Mouse (Mus musculus): Measurements from ENCODE around the gene Pam16. TPM values are rescaled to one million over a fixed set of nuclear protein-coding genes. Genes with fewer than 3 reads are reported as not detected.

The Pam16 gene
- polyA plus RNA-seq (2014; fragmentation: Nextera tagmentation; extraction: Ambion mirVana) = 119 and 134 TPM in 2 replicates

DNA sequence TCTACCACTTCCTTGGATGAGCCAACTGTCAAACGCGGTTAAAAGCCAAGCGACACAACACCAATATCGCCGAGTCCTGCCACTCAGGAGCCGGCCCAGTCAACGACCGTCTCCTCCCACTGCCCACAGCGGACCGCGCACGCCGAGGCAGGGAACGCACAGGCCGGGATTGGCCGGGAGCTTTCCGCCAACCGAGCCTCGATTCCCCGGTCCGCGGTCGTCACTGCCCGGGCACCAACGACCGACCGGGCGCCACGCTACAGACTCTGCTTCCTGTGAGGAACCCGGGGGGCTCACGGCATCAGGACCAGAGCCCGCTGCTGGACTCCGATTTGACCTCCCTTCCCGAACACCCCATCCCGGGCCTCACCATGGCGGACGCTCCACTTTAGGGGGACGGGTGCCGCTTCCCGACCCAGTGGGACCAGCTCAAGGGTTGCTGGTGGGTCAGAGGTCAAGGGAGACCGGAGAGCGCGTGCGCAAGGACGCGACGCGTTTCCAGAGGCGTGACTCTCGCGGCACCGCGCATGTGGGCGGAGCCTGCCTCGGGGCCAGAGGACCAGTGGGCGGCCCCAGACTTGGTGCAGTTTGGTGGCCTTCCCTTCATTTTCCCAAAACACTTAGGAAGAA lies at the start of gene Pam16:
TSS of gene Pam16 (minus strand) at position 508 of the 630 bp plus-strand sequence.
- Histone ChIP-seq H3K4me1 (ENCODE audit: control insufficient read depth, insufficient read depth, low read length) (peaks cover 17% of the 10 kb centered on the region), H3K9me3 (replicated peaks; ENCODE audit: control insufficient read depth, low read length) (no peaks in the 10 kb centered on the region), H3K36me3 (ENCODE audit: control insufficient read depth, insufficient read depth, low read length) (no peaks in the 10 kb centered on the region), H3K27ac (ENCODE audit: low read depth, low read length) (peak within 1 kb of the TSS; percentile 86), H3K4me2 (peak within 1 kb of the TSS; percentile 89), H3K27me3 (ENCODE audit: control insufficient read depth, insufficient read depth, low read length) (no peaks in the 10 kb centered on the region), H3K4me3 (ENCODE audit: low read depth, low read length) (peak within 1 kb of the TSS; percentile 77), H3K9ac (ENCODE audit: low read depth, low read length) (peak within 1 kb of the TSS; percentile 88)
- ATAC-seq (replicated peaks; ENCODE audit: insufficient number of reproducible peaks, low FRiP score, low TSS enrichment) = peak; percentile 84
- under 1% methylated on average over 56 of the region's 56 CpGs for WGBS (ENCODE audit: insufficient replicate concordance)

GRCm38 (mm10) chr16:4674091-4674490 lies 49.3 kb upstream of the Pam16 start:
- Histone ChIP-seq H3K36me3 (ENCODE audit: control insufficient read depth, insufficient read depth, low read length) (peaks cover 9% of the 10 kb centered on the region), H3K27me3 (ENCODE audit: control insufficient read depth, insufficient read depth, low read length) (no peaks in the 10 kb centered on the region), H3K4me1 (ENCODE audit: control insufficient read depth, insufficient read depth, low read length) (peaks cover 11% of the 10 kb centered on the region), H3K4me3 (ENCODE audit: low read depth, low read length) (no peak overlapping the region), H3K27ac (ENCODE audit: low read depth, low read length) (no peak overlapping the region), H3K4me2 (no peak overlapping the region), H3K9me3 (replicated peaks; ENCODE audit: control insufficient read depth, low read length) (no peaks in the 10 kb centered on the region), H3K9ac (ENCODE audit: low read depth, low read length) (no peak overlapping the region)
- WGBS (ENCODE audit: insufficient replicate concordance) = 80% methylated on average over 4 of the region's 4 CpGs
- no peak for ATAC-seq (replicated peaks; ENCODE audit: insufficient number of reproducible peaks, low FRiP score, low TSS enrichment)

- peaks cover 9% of the 10 kb centered on the region for H3K36me3 ChIP-seq (ENCODE audit: control insufficient read depth, insufficient read depth, low read length)
- WGBS (ENCODE audit: insufficient replicate concordance) = 63% methylated on average over 5 of the region's 5 CpGs
These were observed 45.5 kb upstream of the Pam16 start for GRCm38 (mm10) chr16:4670317-4670716.

GRCm38 (mm10) chr16:4667190-4667808 lies 42.5 kb upstream of the Pam16 start:
- Histone ChIP-seq H3K4me2 (no peak overlapping the region), H3K27me3 (ENCODE audit: control insufficient read depth, insufficient read depth, low read length) (no peaks in the 10 kb centered on the region), H3K4me1 (ENCODE audit: control insufficient read depth, insufficient read depth, low read length) (no peaks in the 10 kb centered on the region), H3K9ac (ENCODE audit: low read depth, low read length) (no peak overlapping the region), H3K27ac (ENCODE audit: low read depth, low read length) (no peak overlapping the region), H3K36me3 (ENCODE audit: control insufficient read depth, insufficient read depth, low read length) (peaks cover 9% of the 10 kb centered on the region), H3K4me3 (ENCODE audit: low read depth, low read length) (no peak overlapping the region), H3K9me3 (replicated peaks; ENCODE audit: control insufficient read depth, low read length) (no peaks in the 10 kb centered on the region)
- WGBS (ENCODE audit: insufficient replicate concordance) = 19% methylated on average over 3 of the region's 3 CpGs
- peak; percentile 67 for ATAC-seq (replicated peaks; ENCODE audit: insufficient number of reproducible peaks, low FRiP score, low TSS enrichment)

More at GRCm38 (mm10) chr16:4670317-4670716, 45.5 kb upstream of the Pam16 start:
- H3K4me3 ChIP-seq (ENCODE audit: low read depth, low read length) = no peak overlapping the region
- H3K9ac ChIP-seq (ENCODE audit: low read depth, low read length) = no peak overlapping the region
- no peak for ATAC-seq (replicated peaks; ENCODE audit: insufficient number of reproducible peaks, low FRiP score, low TSS enrichment)
- no peaks in the 10 kb centered on the region for H3K9me3 ChIP-seq (replicated peaks; ENCODE audit: control insufficient read depth, low read length)
- H3K27me3 ChIP-seq (ENCODE audit: control insufficient read depth, insufficient read depth, low read length) = no peaks in the 10 kb centered on the region
- no peak overlapping the region for H3K27ac ChIP-seq (ENCODE audit: low read depth, low read length)
- no peaks in the 10 kb centered on the region for H3K4me1 ChIP-seq (ENCODE audit: control insufficient read depth, insufficient read depth, low read length)
- no peak overlapping the region for H3K4me2 ChIP-seq

- no peak for ATAC-seq (replicated peaks; ENCODE audit: insufficient number of reproducible peaks, low FRiP score, low TSS enrichment)
- 88% methylated on average over 2 of the region's 2 CpGs for WGBS (ENCODE audit: insufficient replicate concordance)
- H3K4me1 ChIP-seq (ENCODE audit: control insufficient read depth, insufficient read depth, low read length) = no peaks in the 10 kb centered on the region
These were observed 40.9 kb upstream of the Pam16 start for GRCm38 (mm10) chr16:4665726-4666125.

DNA sequence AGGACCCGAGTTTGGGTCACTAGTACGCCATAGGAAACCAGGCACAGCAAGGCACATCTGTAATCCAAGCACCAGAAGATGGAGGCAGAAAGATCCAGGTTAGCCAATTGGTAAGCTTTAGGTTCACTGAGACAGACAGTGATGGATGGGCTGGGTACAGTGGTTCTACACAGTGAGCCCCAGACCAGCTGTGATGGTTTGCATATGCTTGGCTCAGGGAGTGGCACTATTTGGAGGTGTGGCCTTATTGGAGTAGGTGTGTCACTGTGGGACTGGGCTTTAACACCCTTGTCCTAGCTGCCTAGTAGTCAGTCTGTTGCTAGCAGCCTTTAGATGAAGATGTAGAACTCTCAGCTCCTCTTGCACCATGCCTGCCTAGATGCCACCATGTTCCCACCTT lies 39.0 kb upstream of the Pam16 start:
- Histone ChIP-seq H3K4me1 (ENCODE audit: control insufficient read depth, insufficient read depth, low read length) (peaks cover 6% of the 10 kb centered on the region), H3K27ac (ENCODE audit: low read depth, low read length) (no peak overlapping the region), H3K27me3 (ENCODE audit: control insufficient read depth, insufficient read depth, low read length) (no peaks in the 10 kb centered on the region), H3K36me3 (ENCODE audit: control insufficient read depth, insufficient read depth, low read length) (peaks cover 15% of the 10 kb centered on the region), H3K9ac (ENCODE audit: low read depth, low read length) (no peak overlapping the region), H3K4me2 (no peak overlapping the region), H3K9me3 (replicated peaks; ENCODE audit: control insufficient read depth, low read length) (no peaks in the 10 kb centered on the region), H3K4me3 (ENCODE audit: low read depth, low read length) (no peak overlapping the region)
- ATAC-seq (replicated peaks; ENCODE audit: insufficient number of reproducible peaks, low FRiP score, low TSS enrichment) = no peak
- 85% methylated on average over 2 of the region's 2 CpGs for WGBS (ENCODE audit: insufficient replicate concordance)

More at GRCm38 (mm10) chr16:4665726-4666125, 40.9 kb upstream of the Pam16 start:
- H3K9me3 ChIP-seq (replicated peaks; ENCODE audit: control insufficient read depth, low read length) = no peaks in the 10 kb centered on the region
- peaks cover 16% of the 10 kb centered on the region for H3K36me3 ChIP-seq (ENCODE audit: control insufficient read depth, insufficient read depth, low read length)
- no peaks in the 10 kb centered on the region for H3K27me3 ChIP-seq (ENCODE audit: control insufficient read depth, insufficient read depth, low read length)
- H3K4me3 ChIP-seq (ENCODE audit: low read depth, low read length) = no peak overlapping the region
- no peak overlapping the region for H3K9ac ChIP-seq (ENCODE audit: low read depth, low read length)
- no peak overlapping the region for H3K4me2 ChIP-seq
- H3K27ac ChIP-seq (ENCODE audit: low read depth, low read length) = no peak overlapping the region

GRCm38 (mm10) chr16:4661605-4662004 lies 36.8 kb upstream of the Pam16 start:
- H3K9ac ChIP-seq (ENCODE audit: low read depth, low read length) = no peak overlapping the region
- H3K9me3 ChIP-seq (replicated peaks; ENCODE audit: control insufficient read depth, low read length) = no peaks in the 10 kb centered on the region
- 66% methylated on average over 2 of the region's 2 CpGs for WGBS (ENCODE audit: insufficient replicate concordance)
- ATAC-seq (replicated peaks; ENCODE audit: insufficient number of reproducible peaks, low FRiP score, low TSS enrichment) = no peak
- no peak overlapping the region for H3K4me3 ChIP-seq (ENCODE audit: low read depth, low read length)
- no peaks in the 10 kb centered on the region for H3K27me3 ChIP-seq (ENCODE audit: control insufficient read depth, insufficient read depth, low read length)
- H3K36me3 ChIP-seq (ENCODE audit: control insufficient read depth, insufficient read depth, low read length) = peaks cover 12% of the 10 kb centered on the region; the same call in 1 of the 2 replicates
- H3K4me2 ChIP-seq = no peak overlapping the region
- no peak overlapping the region for H3K27ac ChIP-seq (ENCODE audit: low read depth, low read length)
- H3K4me1 ChIP-seq (ENCODE audit: control insufficient read depth, insufficient read depth, low read length) = peaks cover 16% of the 10 kb centered on the region

DNA sequence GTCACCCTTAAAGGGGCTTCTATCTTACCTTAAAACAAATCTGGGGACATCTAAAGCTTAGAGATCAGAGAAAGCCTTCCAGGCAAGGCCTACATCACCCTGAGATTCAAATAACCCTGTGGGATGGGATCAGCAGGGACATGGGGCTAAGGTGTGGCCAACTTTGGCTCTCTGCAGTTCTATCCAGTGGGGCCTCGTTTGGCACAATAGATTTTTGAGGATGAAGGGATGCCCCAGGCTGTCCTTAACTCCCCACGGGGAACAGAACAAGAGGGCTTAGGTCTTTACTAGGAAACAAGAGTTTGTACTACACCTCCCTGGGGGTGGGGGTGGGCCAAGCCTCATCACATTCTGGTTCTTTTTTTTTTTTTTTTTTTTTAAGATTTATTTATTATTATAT lies 34.5 kb upstream of the Pam16 start:
- Histone ChIP-seq H3K27me3 (ENCODE audit: control insufficient read depth, insufficient read depth, low read length) (no peaks in the 10 kb centered on the region), H3K4me3 (ENCODE audit: low read depth, low read length) (no peak overlapping the region), H3K27ac (ENCODE audit: low read depth, low read length) (peak overlapping the region; percentile 75), H3K4me1 (ENCODE audit: control insufficient read depth, insufficient read depth, low read length) (peaks cover 37% of the 10 kb centered on the region), H3K4me2 (peak overlapping the region; percentile 2; the same call in 1 of the 2 replicates), H3K9ac (ENCODE audit: low read depth, low read length) (peak overlapping the region; percentile 58; the same call in 1 of the 2 replicates), H3K36me3 (ENCODE audit: control insufficient read depth, insufficient read depth, low read length) (peaks cover 10% of the 10 kb centered on the region; the same call in 1 of the 2 replicates), H3K9me3 (replicated peaks; ENCODE audit: control insufficient read depth, low read length) (no peaks in the 10 kb centered on the region)
- no peak for ATAC-seq (replicated peaks; ENCODE audit: insufficient number of reproducible peaks, low FRiP score, low TSS enrichment)
- 23% methylated on average over 2 of the region's 2 CpGs for WGBS (ENCODE audit: insufficient replicate concordance)
